Mouse (Mus musculus): ENCODE measurements at regions not wholly inside any gene's neighbourhood (a gene's known extent, or its start where the extent isn't known, plus 50 kb on each side); places are given as distances from the start of the nearest gene placed in this dataset.

DNA sequence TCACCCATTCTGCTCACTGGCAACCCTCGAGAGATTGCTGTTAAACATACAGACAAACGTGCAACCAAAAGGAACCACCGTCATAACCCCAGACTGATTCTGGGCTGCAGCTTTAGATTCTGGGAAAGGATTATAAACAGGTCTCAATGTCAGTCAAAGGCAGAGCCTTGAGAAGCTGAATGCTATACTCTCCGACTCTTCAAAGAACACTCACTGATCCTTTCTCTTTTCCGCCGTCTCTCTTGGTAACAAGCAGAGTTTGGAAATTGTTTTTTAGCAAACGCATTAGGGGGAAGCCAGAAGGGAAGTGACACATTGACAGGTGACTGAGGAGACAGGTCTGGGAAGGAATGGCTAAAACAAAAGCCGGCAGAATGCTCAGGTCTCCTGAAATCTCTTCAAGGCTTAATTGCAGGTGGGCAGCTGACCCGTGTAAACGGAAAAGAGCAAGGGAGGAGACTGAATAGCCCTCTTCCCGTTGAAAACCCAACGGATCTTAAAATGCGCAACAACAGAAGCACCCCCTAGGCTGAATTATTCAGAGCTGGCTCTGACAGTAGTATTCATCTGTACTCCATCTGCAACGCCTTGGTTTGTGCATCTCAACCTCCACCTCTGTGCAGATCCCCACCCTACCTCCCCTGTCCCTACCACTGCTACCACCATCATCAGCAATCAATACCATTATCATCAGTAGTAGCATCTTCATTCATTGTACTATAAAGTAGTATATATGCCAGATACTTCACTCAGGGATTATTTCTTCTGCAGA is 219.6 kb downstream of the Tmem38b start:
- H3K4me1 ChIP-seq (replicated peaks), result no peaks in the 10 kb centered on the region
- no peak overlapping the region for H3K4me3 ChIP-seq (replicated peaks)
- H3K4me2 ChIP-seq, result no peak overlapping the region
- WGBS, result 65% methylated on average over 14 of the region's 14 CpGs
- H3K27ac ChIP-seq, result no peak overlapping the region
- ATAC-seq (ENCODE audit: insufficient number of reproducible peaks, insufficient read depth, low FRiP score, low TSS enrichment, low read depth), result no peak
- no peaks in the 10 kb centered on the region for H3K36me3 ChIP-seq
- H3K9ac ChIP-seq (replicated peaks), result no peak overlapping the region
- no peaks in the 10 kb centered on the region for H3K9me3 ChIP-seq
- no peaks in the 10 kb centered on the region for H3K27me3 ChIP-seq

DNA sequence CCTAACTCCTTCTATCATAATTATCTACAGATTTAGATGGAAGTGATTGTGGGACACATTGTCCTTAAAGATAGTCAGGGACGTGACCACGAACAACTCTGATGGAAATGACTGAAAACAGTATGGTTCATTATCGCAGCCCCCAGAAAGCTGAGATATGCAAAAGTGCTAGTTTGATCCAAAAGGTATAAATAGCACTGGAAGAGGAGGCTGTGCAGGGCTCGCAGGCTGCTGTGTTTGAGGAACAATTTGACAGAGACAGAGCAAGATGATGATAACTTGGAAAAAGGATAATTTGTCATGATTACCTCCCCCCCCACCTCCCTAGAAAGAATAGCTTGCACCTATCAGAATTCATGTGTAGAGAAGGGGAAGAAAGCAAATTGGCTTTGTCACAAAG is 238.5 kb downstream of the Tmem38b start:
- Histone ChIP-seq H3K4me3 (replicated peaks) (no peak overlapping the region), H3K36me3 (no peaks in the 10 kb centered on the region), H3K9me3 (peaks cover 5% of the 10 kb centered on the region; the same call in 1 of the 2 replicates), H3K27me3 (no peaks in the 10 kb centered on the region), H3K4me2 (no peak overlapping the region), H3K9ac (replicated peaks) (no peak overlapping the region), H3K27ac (no peak overlapping the region), H3K4me1 (replicated peaks) (no peaks in the 10 kb centered on the region)
- WGBS, result 91% methylated on average over 4 of the region's 4 CpGs
- ATAC-seq (ENCODE audit: insufficient number of reproducible peaks, insufficient read depth, low FRiP score, low TSS enrichment, low read depth), result no peak

DNA sequence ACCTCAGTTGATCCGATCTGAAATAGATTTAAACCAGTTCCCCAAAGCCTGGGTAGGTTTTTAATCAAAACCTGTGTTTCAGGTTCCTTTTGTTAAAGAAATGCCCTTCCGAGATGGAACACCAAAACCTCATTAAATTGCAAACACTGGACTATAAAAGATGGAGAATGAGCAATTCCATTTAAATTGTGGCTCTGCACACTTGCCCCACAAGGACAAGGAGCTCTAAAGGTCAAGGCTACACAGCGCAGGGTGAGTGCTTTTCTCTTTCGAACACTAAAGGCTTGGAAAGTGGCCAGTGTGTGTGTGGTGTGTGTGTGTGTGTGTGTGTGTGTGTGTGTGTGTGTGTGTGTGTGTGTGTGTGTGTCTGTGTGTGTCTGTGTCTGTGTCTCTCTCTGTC is 246.1 kb downstream of the Tmem38b start:
- ATAC-seq (ENCODE audit: insufficient number of reproducible peaks, insufficient read depth, low FRiP score, low TSS enrichment, low read depth), result no peak
- Histone ChIP-seq H3K4me1 (replicated peaks) (0 out of 2 replicates have a peak, but pooled peaks cover 8% of the 10 kb centered on the region), H3K9ac (replicated peaks) (no peak overlapping the region), H3K36me3 (no peaks in the 10 kb centered on the region), H3K27ac (no peak overlapping the region), H3K4me3 (replicated peaks) (no peak overlapping the region), H3K9me3 (peaks cover 16% of the 10 kb centered on the region), H3K4me2 (no peak overlapping the region), H3K27me3 (no peaks in the 10 kb centered on the region)
- WGBS, result 52% methylated on average over 4 of the region's 4 CpGs

DNA sequence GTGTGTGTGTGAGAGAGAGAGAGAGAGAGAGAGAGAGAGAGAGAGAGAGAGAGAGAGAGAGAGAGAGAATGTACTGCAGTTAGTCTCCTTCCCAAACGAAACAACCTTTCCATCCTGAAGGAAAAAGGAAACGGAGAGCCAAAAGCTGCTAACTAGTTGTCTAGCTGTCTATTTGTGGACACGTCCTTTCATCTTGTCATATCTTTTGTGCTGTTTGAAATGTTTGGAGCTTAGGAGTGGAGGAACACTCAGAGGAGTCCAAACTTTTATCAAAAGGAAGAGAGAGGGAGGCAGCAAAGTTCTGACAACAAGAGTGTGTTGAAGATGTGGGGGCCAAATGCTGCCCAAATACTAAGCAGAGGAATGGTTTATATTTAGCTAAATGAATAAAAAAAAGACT is 246.6 kb downstream of the Tmem38b start:
- no peak overlapping the region for H3K4me2 ChIP-seq
- H3K4me3 ChIP-seq (replicated peaks), result no peak overlapping the region
- H3K9ac ChIP-seq (replicated peaks), result no peak overlapping the region
- H3K4me1 ChIP-seq (replicated peaks), result 0 out of 2 replicates have a peak, but pooled peaks cover 8% of the 10 kb centered on the region
- no peaks in the 10 kb centered on the region for H3K27me3 ChIP-seq
- H3K27ac ChIP-seq, result no peak overlapping the region
- peaks cover 16% of the 10 kb centered on the region for H3K9me3 ChIP-seq
- ATAC-seq (ENCODE audit: insufficient number of reproducible peaks, insufficient read depth, low FRiP score, low TSS enrichment, low read depth), result no peak
- H3K36me3 ChIP-seq, result no peaks in the 10 kb centered on the region
- WGBS, result 73% methylated on average over 3 of the region's 3 CpGs

DNA sequence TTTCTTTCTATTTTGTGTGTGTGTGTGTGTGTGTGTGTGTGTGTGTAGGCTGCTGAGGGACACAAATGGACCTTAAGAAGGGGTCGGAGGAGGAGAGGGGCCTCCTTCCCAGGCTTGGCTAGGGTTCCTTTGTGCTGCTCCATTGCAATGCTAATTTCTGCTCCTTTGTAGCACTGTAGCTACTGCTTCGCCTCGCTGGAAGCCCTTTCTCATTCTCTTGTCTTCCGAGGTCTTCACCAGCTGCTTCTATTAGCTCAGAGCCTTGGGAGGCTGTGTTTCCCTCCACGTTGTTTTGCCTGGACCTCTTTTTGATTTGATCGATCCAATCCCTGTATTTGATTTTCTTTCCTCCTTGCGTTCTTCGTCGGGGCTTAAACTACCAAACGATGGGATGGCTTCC is 247.1 kb downstream of the Tmem38b start:
- ATAC-seq (ENCODE audit: insufficient number of reproducible peaks, insufficient read depth, low FRiP score, low TSS enrichment, low read depth), result no peak
- no peak overlapping the region for H3K27ac ChIP-seq
- H3K4me3 ChIP-seq (replicated peaks), result no peak overlapping the region
- H3K27me3 ChIP-seq, result no peaks in the 10 kb centered on the region
- no peaks in the 10 kb centered on the region for H3K36me3 ChIP-seq
- H3K4me1 ChIP-seq (replicated peaks), result 0 out of 2 replicates have a peak, but pooled peaks cover 8% of the 10 kb centered on the region
- peaks cover 16% of the 10 kb centered on the region for H3K9me3 ChIP-seq
- 32% methylated on average over 10 of the region's 10 CpGs for WGBS
- H3K4me2 ChIP-seq, result no peak overlapping the region
- H3K9ac ChIP-seq (replicated peaks), result no peak overlapping the region

DNA sequence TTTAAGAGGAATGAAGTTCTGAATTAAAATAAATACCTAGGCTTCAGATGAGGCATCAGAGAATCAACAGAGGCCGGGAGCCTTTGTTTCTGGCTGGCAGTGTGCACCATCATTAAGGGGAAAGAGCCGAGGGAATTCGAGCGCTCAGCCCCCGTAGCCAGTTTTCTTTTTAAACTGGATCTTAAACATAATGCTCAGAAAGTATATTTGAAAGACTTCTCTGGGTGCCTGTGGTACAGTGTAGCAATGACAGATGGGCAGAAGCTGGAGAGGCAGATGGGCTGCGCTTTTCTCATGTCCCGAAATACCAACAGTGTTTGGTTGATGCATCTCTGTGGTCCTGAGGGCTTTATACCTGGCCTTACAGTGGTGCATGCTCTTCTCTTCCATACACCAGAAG is 247.6 kb downstream of the Tmem38b start:
- 80% methylated on average over 7 of the region's 7 CpGs for WGBS
- Histone ChIP-seq H3K27ac (no peak overlapping the region), H3K9me3 (peaks cover 16% of the 10 kb centered on the region), H3K9ac (replicated peaks) (no peak overlapping the region), H3K4me3 (replicated peaks) (no peak overlapping the region), H3K36me3 (no peaks in the 10 kb centered on the region), H3K4me1 (replicated peaks) (0 out of 2 replicates have a peak, but pooled peaks cover 8% of the 10 kb centered on the region), H3K4me2 (no peak overlapping the region), H3K27me3 (no peaks in the 10 kb centered on the region)
- ATAC-seq (ENCODE audit: insufficient number of reproducible peaks, insufficient read depth, low FRiP score, low TSS enrichment, low read depth), result no peak

DNA sequence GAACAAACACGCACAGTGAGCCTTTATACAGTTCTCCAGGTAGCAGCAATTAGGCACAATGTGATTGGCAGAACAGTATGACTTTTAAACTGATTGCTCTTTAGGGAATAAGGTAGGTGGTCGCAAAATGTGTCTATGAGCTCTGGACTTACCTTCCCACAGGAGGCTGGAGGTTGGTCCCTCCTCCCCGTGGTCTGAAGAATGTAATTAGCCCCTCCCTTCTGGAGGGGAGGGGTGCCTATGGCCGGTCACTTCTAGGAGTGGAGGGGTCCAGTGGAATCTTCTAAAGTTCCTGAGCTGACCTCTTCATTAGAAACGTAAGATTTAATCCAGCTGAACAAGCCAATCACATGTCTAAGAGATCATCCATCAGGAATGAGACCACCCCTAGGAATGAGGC is 248.4 kb downstream of the Tmem38b start:
- Histone ChIP-seq H3K27ac (no peak overlapping the region), H3K27me3 (no peaks in the 10 kb centered on the region), H3K4me1 (replicated peaks) (0 out of 2 replicates have a peak, but pooled peaks cover 8% of the 10 kb centered on the region), H3K4me2 (no peak overlapping the region), H3K4me3 (replicated peaks) (no peak overlapping the region), H3K9me3 (peaks cover 11% of the 10 kb centered on the region), H3K9ac (replicated peaks) (no peak overlapping the region), H3K36me3 (no peaks in the 10 kb centered on the region)
- 50% methylated on average over 5 of the region's 5 CpGs for WGBS
- ATAC-seq (ENCODE audit: insufficient number of reproducible peaks, insufficient read depth, low FRiP score, low TSS enrichment, low read depth), result peak; percentile 42; the same call in 1 of the 2 replicates

DNA sequence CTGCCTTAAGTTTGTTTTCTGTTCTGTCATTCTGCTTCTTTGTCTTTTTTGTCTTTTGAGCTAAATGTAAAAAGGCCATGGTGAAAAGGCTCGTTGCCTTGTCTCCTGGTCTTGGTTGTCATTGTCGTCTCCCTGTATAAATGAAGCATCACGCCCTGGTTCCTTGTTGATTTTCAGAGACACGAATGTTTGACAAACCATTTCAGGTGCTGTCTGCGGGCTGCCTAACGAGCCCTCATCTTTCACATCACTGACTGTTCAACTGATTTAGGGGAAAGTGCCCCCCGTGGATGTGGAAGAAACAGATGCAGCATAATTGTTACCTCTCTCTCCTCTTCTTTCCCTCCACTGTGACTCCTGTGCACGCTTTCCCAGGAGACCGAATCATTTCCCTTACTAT is 254.7 kb downstream of the Tmem38b start:
- Histone ChIP-seq H3K9me3 (no peaks in the 10 kb centered on the region), H3K27me3 (no peaks in the 10 kb centered on the region), H3K27ac (no peak overlapping the region), H3K36me3 (no peaks in the 10 kb centered on the region), H3K4me1 (replicated peaks) (no peaks in the 10 kb centered on the region), H3K4me2 (no peak overlapping the region), H3K9ac (replicated peaks) (no peak overlapping the region), H3K4me3 (replicated peaks) (no peak overlapping the region)
- ATAC-seq (ENCODE audit: insufficient number of reproducible peaks, insufficient read depth, low FRiP score, low TSS enrichment, low read depth), result no peak
- WGBS, result 70% methylated on average over 9 of the region's 9 CpGs

DNA sequence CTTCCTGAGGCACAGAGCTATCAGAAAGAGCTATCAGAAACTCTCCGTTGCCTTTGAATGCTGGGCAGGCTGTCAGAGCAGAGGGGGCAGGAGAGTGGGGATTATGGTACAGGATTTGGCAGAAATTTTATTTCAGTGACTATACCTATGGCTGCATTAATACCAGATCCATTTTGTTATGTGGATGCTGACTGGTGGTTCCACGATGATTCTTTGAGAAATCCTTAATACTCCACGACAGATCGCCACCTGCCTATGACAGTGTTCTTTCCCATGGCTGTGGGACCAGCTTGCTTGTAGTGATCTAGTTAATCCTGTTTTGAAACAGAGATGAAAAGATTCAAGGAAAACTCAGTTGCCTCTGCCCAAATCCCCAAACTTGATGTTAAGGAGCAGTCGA is 255.6 kb downstream of the Tmem38b start:
- Histone ChIP-seq H3K4me1 (replicated peaks) (no peaks in the 10 kb centered on the region), H3K4me2 (no peak overlapping the region), H3K9ac (replicated peaks) (no peak overlapping the region), H3K27me3 (no peaks in the 10 kb centered on the region), H3K27ac (no peak overlapping the region), H3K36me3 (no peaks in the 10 kb centered on the region), H3K4me3 (replicated peaks) (no peak overlapping the region), H3K9me3 (no peaks in the 10 kb centered on the region)
- 85% methylated on average over 5 of the region's 5 CpGs for WGBS
- ATAC-seq (ENCODE audit: insufficient number of reproducible peaks, insufficient read depth, low FRiP score, low TSS enrichment, low read depth), result no peak

DNA sequence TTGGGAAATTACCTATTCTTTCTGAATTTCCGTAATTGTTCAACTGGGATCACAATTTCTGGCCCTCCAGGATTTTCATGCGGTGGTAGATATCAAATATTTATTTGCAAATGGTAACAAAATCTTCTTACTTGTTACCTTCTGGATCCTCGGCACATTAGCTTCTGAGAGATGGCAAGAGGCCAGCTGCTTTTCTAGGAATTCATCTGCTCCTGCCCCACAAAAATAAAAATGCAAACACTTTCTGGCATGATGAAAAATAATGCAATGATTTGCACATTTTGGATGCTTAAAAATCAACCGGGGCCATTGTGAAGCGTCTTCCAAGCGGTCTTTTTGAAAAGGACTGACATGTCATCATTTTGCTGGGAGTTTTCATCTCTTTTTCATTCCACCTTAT is 258.9 kb downstream of the Tmem38b start:
- H3K4me2 ChIP-seq, result no peak overlapping the region
- no peak for ATAC-seq (ENCODE audit: insufficient number of reproducible peaks, insufficient read depth, low FRiP score, low TSS enrichment, low read depth)
- H3K36me3 ChIP-seq, result no peaks in the 10 kb centered on the region
- no peaks in the 10 kb centered on the region for H3K27me3 ChIP-seq
- H3K4me3 ChIP-seq (replicated peaks), result no peak overlapping the region
- no peaks in the 10 kb centered on the region for H3K4me1 ChIP-seq (replicated peaks)
- no peak overlapping the region for H3K9ac ChIP-seq (replicated peaks)
- no peaks in the 10 kb centered on the region for H3K9me3 ChIP-seq
- no peak overlapping the region for H3K27ac ChIP-seq
- WGBS, result 91% methylated on average over 6 of the region's 6 CpGs

DNA sequence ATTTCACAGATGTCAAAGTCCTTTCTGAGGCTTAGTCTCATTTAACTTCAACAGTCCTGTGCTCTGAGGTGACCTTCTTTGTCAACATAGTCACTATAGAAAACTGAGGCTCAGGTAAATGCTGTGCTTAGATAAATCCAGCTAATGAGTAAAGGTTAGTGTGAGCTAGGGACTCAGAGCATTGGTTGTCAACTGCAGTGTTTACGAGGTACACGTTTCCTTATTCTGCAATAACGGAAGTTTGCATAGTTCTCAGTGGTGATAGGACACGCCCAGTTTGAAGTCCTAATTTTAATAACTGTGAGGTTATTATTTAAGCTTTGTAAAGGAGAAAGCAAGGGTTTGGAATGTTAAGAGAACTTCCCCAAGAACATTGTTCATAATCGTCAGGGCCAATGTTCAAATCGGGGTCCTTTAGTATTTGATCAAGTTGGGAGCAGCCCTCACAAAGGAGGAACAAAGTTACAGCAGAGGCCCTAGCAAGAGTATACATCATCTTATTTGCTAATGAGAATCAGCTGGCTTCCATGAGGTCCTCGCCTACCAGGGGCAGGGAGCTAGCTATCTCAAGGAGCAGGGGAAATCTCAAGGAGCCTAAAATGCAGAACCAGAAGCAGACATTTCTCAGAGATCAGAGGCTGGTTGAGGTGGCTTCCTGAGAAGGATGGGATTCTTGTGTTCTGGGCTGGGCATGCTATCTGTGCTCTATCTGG is 268.6 kb downstream of the Tmem38b start:
- no peak for ATAC-seq (ENCODE audit: insufficient number of reproducible peaks, insufficient read depth, low FRiP score, low TSS enrichment, low read depth)
- no peaks in the 10 kb centered on the region for H3K27me3 ChIP-seq
- H3K4me1 ChIP-seq (replicated peaks), result peaks cover 22% of the 10 kb centered on the region
- H3K4me2 ChIP-seq, result no peak overlapping the region
- no peaks in the 10 kb centered on the region for H3K9me3 ChIP-seq
- no peaks in the 10 kb centered on the region for H3K36me3 ChIP-seq
- no peak overlapping the region for H3K4me3 ChIP-seq (replicated peaks)
- H3K9ac ChIP-seq (replicated peaks), result no peak overlapping the region
- H3K27ac ChIP-seq, result peak overlapping the region; percentile 72
- WGBS, result 73% methylated on average over 7 of the region's 7 CpGs
